Mouse (Mus musculus): ENCODE measurements around the gene Dusp3. TPM values are rescaled to one million over a fixed set of nuclear protein-coding genes. Genes with fewer than 3 reads are reported as not detected.

The Dusp3 gene
- polyA plus RNA-seq, 1 experiment from 2014 or later: 53.5 TPM

DNA sequence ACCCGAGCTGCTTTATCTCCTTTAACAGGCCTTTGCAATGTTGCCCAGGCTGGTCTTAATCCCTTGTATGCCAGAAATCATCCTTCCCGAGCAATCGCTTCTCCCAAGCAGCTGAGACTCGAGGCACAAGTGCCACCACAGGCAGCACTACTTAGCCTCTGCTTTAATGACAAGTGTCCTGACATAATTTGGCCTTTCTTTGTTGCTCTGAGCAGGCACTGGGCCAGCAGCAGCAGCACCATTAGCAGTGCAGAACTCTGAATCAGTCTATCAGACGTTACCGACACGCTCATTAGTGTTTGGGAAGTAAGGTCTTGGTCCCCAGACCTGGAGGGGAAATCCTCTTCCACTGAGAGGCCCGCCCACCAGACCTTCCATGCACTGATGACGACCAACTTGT is 32.9 kb upstream of the Dusp3 start:
- no peak for TF ChIP-seq CTCF (IDR thresholded peaks at IDR 0.05; ENCODE audit: low read depth)
- WGBS: 83% methylated on average over 9 of the region's 9 CpGs
- no peaks in the 10 kb centered on the region for H3K4me1 ChIP-seq (replicated peaks; ENCODE audit: control insufficient read depth, insufficient read depth, low read length)

DNA sequence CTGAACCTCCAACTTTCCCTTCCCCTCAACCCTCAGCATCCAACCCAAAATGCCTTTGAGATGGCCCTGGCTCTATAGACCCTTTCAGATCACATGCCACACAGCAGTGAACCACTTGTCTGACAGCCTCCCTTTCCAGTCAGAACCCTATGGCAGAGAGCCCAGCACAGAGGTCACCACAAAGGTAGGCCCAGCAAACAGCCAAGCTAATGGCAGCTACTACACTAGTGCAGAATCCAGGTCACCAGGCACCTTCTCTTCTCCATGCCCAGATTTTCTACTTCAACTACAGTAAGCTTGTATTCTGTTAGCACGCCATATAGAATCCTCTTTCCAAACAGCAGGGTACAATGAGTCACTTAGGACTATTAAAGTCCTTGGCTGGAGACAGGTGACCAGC is 29.3 kb upstream of the Dusp3 start:
- H3K9ac ChIP-seq (ENCODE audit: low read depth, low read length): no peak overlapping the region
- no peaks in the 10 kb centered on the region; the same call in 1 of the 2 replicates for H3K36me3 ChIP-seq (ENCODE audit: control insufficient read depth, insufficient read depth)
- H3K9me3 ChIP-seq (ENCODE audit: control insufficient read depth): no peaks in the 10 kb centered on the region
- no peak for TF ChIP-seq CTCF (IDR thresholded peaks at IDR 0.05; ENCODE audit: low read depth)
- no peak overlapping the region for H3K27ac ChIP-seq (ENCODE audit: low read depth, low read length)
- H3K4me1 ChIP-seq (replicated peaks; ENCODE audit: control insufficient read depth, insufficient read depth, low read length): no peaks in the 10 kb centered on the region
- no peak overlapping the region for H3K4me3 ChIP-seq (ENCODE audit: low read depth, low read length)
- no peaks in the 10 kb centered on the region for H3K27me3 ChIP-seq (replicated peaks; ENCODE audit: control insufficient read depth, insufficient read depth, low read length)
- WGBS: 90% methylated on average over 1 of the region's 1 CpGs
- no peak; the same call in 1 of the 2 replicates for ATAC-seq
- H3K4me2 ChIP-seq (replicated peaks; ENCODE audit: low read depth): no peak overlapping the region

More for the DNA sequence above, 32.9 kb upstream of the Dusp3 start:
- H3K36me3 ChIP-seq (ENCODE audit: control insufficient read depth, insufficient read depth): no peaks in the 10 kb centered on the region
- no peaks in the 10 kb centered on the region for H3K27me3 ChIP-seq (replicated peaks; ENCODE audit: control insufficient read depth, insufficient read depth, low read length)
- no peak overlapping the region for H3K9ac ChIP-seq (ENCODE audit: low read depth, low read length)
- no peaks in the 10 kb centered on the region for H3K9me3 ChIP-seq (ENCODE audit: control insufficient read depth)
- H3K27ac ChIP-seq (ENCODE audit: low read depth, low read length): no peak overlapping the region
- H3K4me3 ChIP-seq (ENCODE audit: low read depth, low read length): no peak overlapping the region
- no peak for ATAC-seq
- H3K4me2 ChIP-seq (replicated peaks; ENCODE audit: low read depth): no peak overlapping the region

DNA sequence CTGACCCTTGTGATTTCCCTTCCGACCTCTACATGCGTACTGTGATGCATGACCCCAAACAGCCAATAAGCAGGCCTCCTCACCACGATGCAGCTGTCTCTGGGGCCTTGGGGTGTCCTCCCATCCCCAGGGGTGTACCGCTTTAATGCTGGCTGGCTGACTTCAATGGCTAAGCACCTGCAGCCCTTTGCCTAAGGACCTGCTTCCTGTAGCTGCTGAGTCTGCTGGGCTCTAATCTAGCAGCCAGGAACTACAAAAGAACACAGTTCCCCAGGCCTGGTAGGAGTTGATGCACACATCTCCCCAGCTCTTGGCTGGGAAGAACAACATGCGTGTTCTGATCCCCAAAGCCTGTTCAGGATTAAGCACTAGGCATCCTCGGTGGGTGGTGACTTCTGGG is 28.7 kb upstream of the Dusp3 start:
- WGBS: 81% methylated on average over 6 of the region's 6 CpGs
- Histone ChIP-seq H3K9ac (ENCODE audit: low read depth, low read length) (no peak overlapping the region), H3K9me3 (ENCODE audit: control insufficient read depth) (no peaks in the 10 kb centered on the region), H3K4me1 (replicated peaks; ENCODE audit: control insufficient read depth, insufficient read depth, low read length) (no peaks in the 10 kb centered on the region), H3K27me3 (replicated peaks; ENCODE audit: control insufficient read depth, insufficient read depth, low read length) (no peaks in the 10 kb centered on the region), H3K4me3 (ENCODE audit: low read depth, low read length) (no peak overlapping the region), H3K27ac (ENCODE audit: low read depth, low read length) (no peak overlapping the region), H3K36me3 (ENCODE audit: control insufficient read depth, insufficient read depth) (no peaks in the 10 kb centered on the region; the same call in 1 of the 2 replicates), H3K4me2 (replicated peaks; ENCODE audit: low read depth) (no peak overlapping the region)
- no peak for ATAC-seq
- no peak for TF ChIP-seq CTCF (IDR thresholded peaks at IDR 0.05; ENCODE audit: low read depth)

DNA sequence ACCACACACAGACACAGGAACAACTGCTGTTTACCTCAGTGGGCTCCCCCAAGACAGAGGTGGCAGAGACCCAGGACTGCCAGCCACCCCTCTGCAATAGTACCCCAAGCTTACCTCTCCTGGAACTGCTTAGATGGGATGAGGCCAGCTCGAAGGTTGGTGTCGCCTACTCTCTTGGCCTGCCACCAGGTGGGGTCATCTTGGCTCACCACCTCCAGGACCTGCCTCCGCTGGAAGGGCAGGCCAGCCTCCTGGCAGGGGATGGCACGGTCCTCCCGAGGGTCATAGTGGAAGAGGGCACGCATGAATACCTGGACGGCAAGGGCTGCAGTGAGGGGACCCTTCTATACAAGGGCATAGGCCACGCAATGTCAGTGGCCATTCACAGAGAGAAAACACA is 26.4 kb upstream of the Dusp3 start:
- Histone ChIP-seq H3K27me3 (replicated peaks; ENCODE audit: control insufficient read depth, insufficient read depth, low read length) (no peaks in the 10 kb centered on the region), H3K9ac (ENCODE audit: low read depth, low read length) (no peak overlapping the region), H3K4me2 (replicated peaks; ENCODE audit: low read depth) (no peak overlapping the region), H3K4me3 (ENCODE audit: low read depth, low read length) (no peak overlapping the region), H3K9me3 (ENCODE audit: control insufficient read depth) (no peaks in the 10 kb centered on the region), H3K36me3 (ENCODE audit: control insufficient read depth, insufficient read depth) (no peaks in the 10 kb centered on the region; the same call in 1 of the 2 replicates), H3K4me1 (replicated peaks; ENCODE audit: control insufficient read depth, insufficient read depth, low read length) (no peaks in the 10 kb centered on the region), H3K27ac (ENCODE audit: low read depth, low read length) (no peak overlapping the region)
- WGBS: 90% methylated on average over 8 of the region's 8 CpGs
- peak; percentile 30 for TF ChIP-seq CTCF (IDR thresholded peaks at IDR 0.05; ENCODE audit: low read depth)
- ATAC-seq: no peak

DNA sequence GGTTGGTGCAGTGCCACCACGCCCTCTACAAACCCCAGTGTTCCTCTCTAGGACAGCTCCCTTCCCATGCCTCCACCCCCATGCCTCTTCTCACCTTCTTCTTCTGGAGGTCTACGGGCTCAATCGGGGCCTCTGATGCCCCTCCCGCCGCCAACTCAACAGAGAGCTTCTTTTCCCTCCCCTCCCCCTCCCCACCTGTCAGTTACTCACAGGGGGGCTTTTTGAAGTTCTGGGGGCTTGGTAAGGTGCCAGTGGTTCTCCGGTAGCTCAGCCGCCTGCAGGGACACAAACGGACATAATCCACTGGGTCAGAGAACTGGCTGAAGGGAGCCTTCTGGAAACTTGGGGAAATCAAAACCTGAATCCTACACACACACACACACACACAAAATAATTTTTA is 24.7 kb upstream of the Dusp3 start:
- Histone ChIP-seq H3K27me3 (replicated peaks; ENCODE audit: control insufficient read depth, insufficient read depth, low read length) (no peaks in the 10 kb centered on the region), H3K4me1 (replicated peaks; ENCODE audit: control insufficient read depth, insufficient read depth, low read length) (no peaks in the 10 kb centered on the region), H3K4me2 (replicated peaks; ENCODE audit: low read depth) (no peak overlapping the region), H3K27ac (ENCODE audit: low read depth, low read length) (no peak overlapping the region), H3K4me3 (ENCODE audit: low read depth, low read length) (no peak overlapping the region), H3K9ac (ENCODE audit: low read depth, low read length) (no peak overlapping the region), H3K36me3 (ENCODE audit: control insufficient read depth, insufficient read depth) (no peaks in the 10 kb centered on the region; the same call in 1 of the 2 replicates), H3K9me3 (ENCODE audit: control insufficient read depth) (no peaks in the 10 kb centered on the region)
- 90% methylated on average over 8 of the region's 8 CpGs for WGBS
- TF ChIP-seq CTCF (IDR thresholded peaks at IDR 0.05; ENCODE audit: low read depth): no peak
- no peak for ATAC-seq

DNA sequence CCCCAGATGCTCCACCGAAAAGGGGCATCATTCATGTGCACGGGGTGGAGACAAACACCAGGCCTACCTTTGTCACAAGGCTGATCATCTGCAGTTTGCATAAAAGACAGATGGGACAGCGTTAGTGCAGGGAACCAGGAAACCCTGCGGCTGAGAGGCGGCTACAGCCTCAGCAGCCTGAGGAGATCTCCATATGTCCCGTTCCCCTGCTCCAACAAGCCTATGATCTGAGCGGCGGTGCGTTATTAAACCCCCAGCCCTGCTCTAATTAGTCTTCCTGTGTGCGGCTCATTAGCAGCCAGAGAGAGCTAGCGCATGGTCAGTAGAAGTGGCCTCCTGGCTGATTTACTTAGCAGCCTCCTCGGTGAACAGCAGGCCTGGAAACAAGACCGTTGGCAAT is 23.3 kb upstream of the Dusp3 start:
- Histone ChIP-seq H3K36me3 (ENCODE audit: control insufficient read depth, insufficient read depth) (no peaks in the 10 kb centered on the region; the same call in 1 of the 2 replicates), H3K4me3 (ENCODE audit: low read depth, low read length) (no peak overlapping the region), H3K9ac (ENCODE audit: low read depth, low read length) (no peak overlapping the region), H3K9me3 (ENCODE audit: control insufficient read depth) (no peaks in the 10 kb centered on the region), H3K4me1 (replicated peaks; ENCODE audit: control insufficient read depth, insufficient read depth, low read length) (no peaks in the 10 kb centered on the region), H3K4me2 (replicated peaks; ENCODE audit: low read depth) (no peak overlapping the region), H3K27ac (ENCODE audit: low read depth, low read length) (no peak overlapping the region), H3K27me3 (replicated peaks; ENCODE audit: control insufficient read depth, insufficient read depth, low read length) (no peaks in the 10 kb centered on the region)
- TF ChIP-seq CTCF (IDR thresholded peaks at IDR 0.05; ENCODE audit: low read depth): no peak
- 73% methylated on average over 13 of the region's 13 CpGs for WGBS
- ATAC-seq: no peak
